Mouse (Mus musculus): ENCODE measurements around the gene Chid1.

DNA sequence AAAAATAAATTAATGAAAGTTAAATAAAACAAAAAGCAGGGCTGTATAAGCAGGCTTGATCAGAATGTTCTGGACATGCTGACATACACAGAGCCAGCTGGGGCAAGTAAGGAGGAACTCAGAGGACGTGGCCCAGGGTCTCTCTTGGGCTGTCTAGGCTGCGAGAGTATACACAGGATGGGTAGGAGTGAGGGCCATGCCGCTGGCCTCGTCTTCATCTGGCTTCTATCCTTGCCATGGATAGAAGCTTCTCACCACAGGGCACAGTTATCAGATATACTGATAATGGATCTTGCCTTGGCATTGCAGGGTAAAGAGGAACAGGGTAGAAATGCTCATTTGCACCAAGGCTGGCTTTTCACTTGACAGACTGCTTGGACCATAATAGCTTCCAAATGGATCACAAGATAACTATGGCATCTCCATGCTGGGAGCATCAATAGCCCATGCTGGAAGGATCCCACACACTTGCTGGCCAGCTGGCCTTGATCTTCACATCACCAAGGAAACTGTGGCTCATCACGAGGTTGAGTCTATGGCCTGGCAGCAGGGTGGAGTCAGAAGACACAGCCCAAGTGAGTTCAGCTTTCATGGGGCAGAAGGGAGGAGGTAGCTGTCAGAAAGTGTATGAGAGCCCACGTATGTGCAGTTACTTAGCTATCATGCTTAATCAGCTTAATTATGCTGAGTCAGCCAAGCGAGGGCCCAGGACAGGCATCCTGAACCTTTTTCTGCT lies 37.7 kb downstream of the Chid1 start:
- TF ChIP-seq CTCF (IDR thresholded peaks at IDR 0.05; ENCODE audit: low read depth) (no peak), EP300 (IDR thresholded peaks at IDR 0.05; ENCODE audit: low read depth) (no peak)
